Mouse (Mus musculus): Measurements from ENCODE around the gene Myo3a. TPM values are rescaled to one million over a fixed set of nuclear protein-coding genes. Genes with fewer than 3 reads are reported as not detected.

The Myo3a gene
- total and polyA plus RNA-seq, 3 experiments, result not detected

GRCm38 (mm10) chr2:22651826-22652225 is 424.5 kb downstream of the Myo3a start:
- H3K9ac ChIP-seq (ENCODE audit: insufficient read depth, low read depth), result no peak overlapping the region
- H3K4me3 ChIP-seq (replicated peaks in 1 of 3; ENCODE audit: low read depth in 2 of 3, low read length in 2 of 3, poor library complexity in 1 of 3), result no peak overlapping the region
- H3K27ac ChIP-seq (ENCODE audit: insufficient read depth, low read depth), result no peak overlapping the region
- dilution Hi-C loops (cut with MboI; ENCODE audit: extremely low pct_ligation_motif_present, extremely low pct_unique_long_range_greater_than_20kb, low sequenced_read_pairs), result no loop called here
- H3K9me3 ChIP-seq (replicated peaks; ENCODE audit: low read length), result no peaks in the 10 kb centered on the region
- H3K4me2 ChIP-seq (ENCODE audit: insufficient read depth, low read depth, poor library complexity, severe bottlenecking), result no peak overlapping the region
- H3K79me2 ChIP-seq (replicated peaks; ENCODE audit: control insufficient read depth, extremely low read depth, insufficient read depth, poor library complexity, severe bottlenecking), result no peaks in the 10 kb centered on the region
- H3K36me3 ChIP-seq (replicated peaks in 1 of 2; ENCODE audit: control insufficient read depth in 1 of 2, insufficient read depth in 1 of 2, low read length in 1 of 2), result no peaks in the 10 kb centered on the region
- in situ Hi-C loops (cut with MboI; ENCODE audit: low pct_ligation_motif_present, low pct_unique_long_range_greater_than_20kb, low sequenced_read_pairs), result no loop called here
- no peak for DNase-seq (ENCODE audit: extremely low read depth)
- no peaks in the 10 kb centered on the region for H3K4me1 ChIP-seq (ENCODE audit: control insufficient read depth in 1 of 2, insufficient read depth in 2 of 2)
- no peaks in the 10 kb centered on the region for H3K27me3 ChIP-seq (replicated peaks)
- TF ChIP-seq EP300 (IDR thresholded peaks at IDR 0.05; ENCODE audit: low read length) (no peak), USF2 (conservative IDR thresholded peaks at IDR 0.05; ENCODE audit: low read depth, low read length) (no peak), HCFC1 (IDR thresholded peaks at IDR 0.05; ENCODE audit: low read depth, low read length) (no peak), RAD21 (IDR thresholded peaks at IDR 0.05; ENCODE audit: low read depth, low read length) (no peak), IRF4 (IDR thresholded peaks at IDR 0.05; ENCODE audit: low read depth, low read length) (no peak), NRF1 (IDR thresholded peaks at IDR 0.05; ENCODE audit: low read depth, low read length) (no peak), NELFE (IDR thresholded peaks at IDR 0.05; ENCODE audit: low read depth, low read length) (no peak), JUND (conservative IDR thresholded peaks at IDR 0.05; ENCODE audit: low read depth, low read length) (no peak), ZNF384 (IDR thresholded peaks at IDR 0.05; ENCODE audit: low read depth, low read length) (no peak), PAX5 (IDR thresholded peaks at IDR 0.05; ENCODE audit: low read length) (no peak), UBTF (IDR thresholded peaks at IDR 0.05; ENCODE audit: low read depth, low read length) (no peak)

- H3K36me3 ChIP-seq (replicated peaks in 1 of 2; ENCODE audit: control insufficient read depth in 1 of 2, insufficient read depth in 1 of 2, low read length in 1 of 2), result no peaks in the 10 kb centered on the region
- H3K79me2 ChIP-seq (replicated peaks; ENCODE audit: control insufficient read depth, extremely low read depth, insufficient read depth, poor library complexity, severe bottlenecking), result no peaks in the 10 kb centered on the region
- H3K4me3 ChIP-seq (replicated peaks in 1 of 3; ENCODE audit: low read depth in 2 of 3, low read length in 2 of 3, poor library complexity in 1 of 3), result no peak overlapping the region
- no peaks in the 10 kb centered on the region for H3K27me3 ChIP-seq (replicated peaks)
- H3K27ac ChIP-seq (ENCODE audit: insufficient read depth, low read depth), result no peak overlapping the region
- TF ChIP-seq ZC3H11A (IDR thresholded peaks at IDR 0.05; ENCODE audit: low read depth, low read length), result no peak
- no peak for TF ChIP-seq SMC3 (IDR thresholded peaks at IDR 0.05; ENCODE audit: low read depth, low read length)
- no peak for TF ChIP-seq MAZ (IDR thresholded peaks at IDR 0.05; ENCODE audit: low read depth, low read length)
- TF ChIP-seq UBTF (IDR thresholded peaks at IDR 0.05; ENCODE audit: low read depth, low read length), result no peak
- TF ChIP-seq ZNF384 (IDR thresholded peaks at IDR 0.05; ENCODE audit: low read depth, low read length), result no peak
- TF ChIP-seq ETS1 (conservative IDR thresholded peaks at IDR 0.05; ENCODE audit: low read depth, low read length), result no peak
- TF ChIP-seq E2F4 (IDR thresholded peaks at IDR 0.05; ENCODE audit: insufficient replicate concordance, low read depth, low read length), result no peak
- TF ChIP-seq EP300 (IDR thresholded peaks at IDR 0.05; ENCODE audit: low read length), result no peak
- TF ChIP-seq RAD21 (IDR thresholded peaks at IDR 0.05; ENCODE audit: low read depth, low read length), result no peak
- no peak for TF ChIP-seq JUND (conservative IDR thresholded peaks at IDR 0.05; ENCODE audit: low read depth, low read length)
- TF ChIP-seq TBP (conservative IDR thresholded peaks at IDR 0.05; ENCODE audit: low read depth, low read length), result no peak
- no peak for TF ChIP-seq POLR2A (IDR thresholded peaks at IDR 0.05; ENCODE audit: low read depth, low read length)
- H3K9ac ChIP-seq (ENCODE audit: insufficient read depth, low read depth), result no peak overlapping the region
- no peaks in the 10 kb centered on the region for H3K4me1 ChIP-seq (ENCODE audit: control insufficient read depth in 1 of 2, insufficient read depth in 2 of 2)
- dilution Hi-C loops (cut with MboI; ENCODE audit: extremely low pct_ligation_motif_present, extremely low pct_unique_long_range_greater_than_20kb, low sequenced_read_pairs) (no loop called here), in situ Hi-C loops (cut with MboI; ENCODE audit: low pct_ligation_motif_present, low pct_unique_long_range_greater_than_20kb, low sequenced_read_pairs) (no loop called here)
- H3K4me2 ChIP-seq (ENCODE audit: insufficient read depth, low read depth, poor library complexity, severe bottlenecking), result no peak overlapping the region
- DNase-seq (ENCODE audit: extremely low read depth), result no peak
- H3K9me3 ChIP-seq (replicated peaks; ENCODE audit: low read length), result no peaks in the 10 kb centered on the region
Observed at GRCm38 (mm10) chr2:22663731-22664130, 436.4 kb downstream of the Myo3a start.
